Mouse (Mus musculus): ENCODE results near the gene Slc7a5.
A peak's percentile ranks its signal among the peaks of the same experiment; 100 is the strongest.

Gene Slc7a5

DNA sequence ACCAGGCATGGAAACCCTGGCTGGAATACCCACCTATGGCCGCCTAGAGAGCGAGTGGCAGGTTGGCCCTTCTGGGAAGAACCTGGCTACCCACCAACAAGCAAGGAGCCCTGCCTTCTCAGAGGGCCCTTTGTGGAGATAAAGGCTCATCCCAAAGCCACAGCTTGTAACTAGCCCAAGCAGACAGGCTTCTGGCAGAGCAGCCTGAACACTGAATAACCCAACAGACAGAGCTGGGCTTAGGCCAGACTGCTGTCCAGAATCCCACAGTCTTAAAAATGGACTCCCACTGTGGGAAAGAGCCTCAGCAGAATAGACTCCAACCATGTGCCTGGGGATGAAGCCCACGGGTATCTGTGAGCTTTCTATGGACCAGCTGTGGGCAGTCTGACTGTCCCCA is 23.3 kb downstream of the Slc7a5 start:
- no peak for DNase-seq (ENCODE audit: low spot score)

DNA sequence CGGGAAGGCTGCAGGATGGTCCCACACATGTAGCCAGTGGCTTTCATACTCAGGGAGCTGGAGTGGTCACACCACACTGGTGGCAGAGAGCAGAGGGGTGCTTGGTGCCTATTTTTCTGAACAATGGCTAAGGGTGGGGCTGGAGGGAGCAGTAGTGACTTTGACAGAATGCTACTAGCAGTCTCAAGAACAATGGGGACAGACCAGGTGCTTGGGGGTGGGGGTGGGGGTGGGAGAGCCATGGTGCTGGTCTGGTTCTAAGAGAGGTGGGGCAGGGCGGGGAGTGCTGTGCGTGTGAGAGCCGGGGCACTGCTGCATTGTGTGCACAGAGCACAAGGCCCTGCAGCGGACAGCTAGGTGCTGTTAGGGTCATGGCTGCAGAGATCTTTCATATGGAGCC is 25.6 kb downstream of the Slc7a5 start:
- no peak for DNase-seq (ENCODE audit: low spot score)

DNA sequence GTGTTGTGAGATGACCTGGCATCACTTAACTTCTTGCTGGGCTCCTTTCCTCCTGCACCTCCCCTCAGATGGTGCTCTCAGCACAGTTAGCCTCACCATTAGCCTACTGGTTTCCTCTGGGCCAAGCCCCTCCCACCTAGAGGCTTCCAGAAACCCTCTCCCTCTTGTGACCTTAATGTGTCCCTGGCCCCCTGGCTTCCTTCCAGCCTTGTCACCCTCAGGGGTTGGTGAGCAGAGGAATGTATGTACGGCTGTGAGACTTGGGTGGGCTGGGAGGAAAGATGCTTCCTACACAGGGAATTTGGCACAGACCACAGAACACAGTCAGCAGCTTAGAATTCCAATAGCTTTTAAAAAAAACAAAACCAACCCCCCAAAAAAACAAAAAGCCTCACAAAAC is 26.7 kb downstream of the Slc7a5 start:
- no peak for DNase-seq (ENCODE audit: low spot score)

DNA sequence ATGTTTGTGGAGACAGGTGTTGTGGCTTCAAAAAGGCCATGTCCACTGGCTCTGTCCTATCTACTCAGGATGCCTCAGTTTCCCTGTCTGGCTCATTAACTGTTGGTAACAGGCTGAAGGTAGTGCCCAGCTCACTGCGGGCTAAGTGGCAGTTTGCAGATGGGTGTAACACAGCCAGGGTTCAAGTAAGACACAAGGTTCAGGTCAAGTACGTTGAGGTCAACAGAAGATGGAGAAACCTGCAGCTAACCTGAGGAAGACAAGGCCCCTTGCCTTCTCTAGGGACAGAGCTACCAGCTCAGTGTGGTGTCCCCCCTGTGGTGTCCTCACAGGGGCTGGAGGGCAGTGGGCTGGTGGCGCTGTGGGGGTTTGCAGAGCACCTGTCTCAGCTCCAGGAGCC is 27.8 kb downstream of the Slc7a5 start:
- no peak for DNase-seq (ENCODE audit: low spot score)

DNA sequence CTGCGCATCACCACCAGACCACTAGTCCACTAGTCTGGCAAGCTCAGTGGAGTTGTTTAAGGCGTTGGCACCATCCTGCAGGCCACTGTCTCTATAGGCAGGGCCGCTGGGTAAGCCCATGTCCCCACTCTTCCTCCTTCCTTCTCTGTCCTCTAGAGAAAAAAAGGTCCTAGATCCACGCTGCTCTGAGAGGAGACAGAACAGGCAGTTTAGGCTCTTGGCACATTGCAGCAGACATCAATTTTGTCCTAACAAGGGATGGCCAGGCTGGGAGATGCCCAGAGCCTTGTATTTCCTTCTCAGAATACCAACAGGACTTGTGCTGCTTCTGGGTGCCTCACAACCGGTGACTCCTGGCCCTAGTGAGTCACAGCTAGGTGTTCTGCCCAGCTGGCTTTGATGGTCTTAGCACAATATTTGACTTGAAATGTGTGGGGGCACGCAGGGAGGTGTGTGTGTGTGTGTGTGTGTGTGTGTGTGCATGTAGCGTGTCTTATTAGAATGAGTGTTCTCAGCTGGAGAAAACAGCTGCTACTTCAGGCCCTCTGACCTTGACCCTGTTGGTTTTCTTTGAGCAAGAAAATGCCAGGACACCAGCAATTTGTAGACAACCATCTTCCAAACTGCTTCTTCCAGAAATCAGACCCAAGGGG is 29.5 kb downstream of the Slc7a5 start:
- no peak for DNase-seq (ENCODE audit: low spot score)

DNA sequence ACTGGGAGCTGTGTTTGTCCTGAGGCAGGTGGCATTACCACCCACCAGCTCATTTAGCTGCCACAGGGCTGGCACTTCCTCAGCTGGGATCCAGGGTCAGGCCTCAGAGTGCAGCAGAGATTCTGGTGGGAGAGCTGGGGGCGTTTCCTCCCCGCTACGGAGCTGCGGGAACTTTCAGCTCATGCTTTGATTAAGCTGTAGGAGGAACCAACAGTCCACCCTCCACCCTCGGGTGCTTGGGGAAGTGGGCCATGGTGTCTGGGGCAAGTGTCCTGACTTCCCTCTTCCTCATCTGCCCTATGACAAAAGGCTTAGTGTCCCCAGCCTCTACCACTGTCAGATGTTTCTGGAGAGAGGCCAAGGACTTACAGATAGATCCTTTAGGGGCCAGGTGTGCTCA is 30.3 kb downstream of the Slc7a5 start:
- no peak for DNase-seq (ENCODE audit: low spot score)

DNA sequence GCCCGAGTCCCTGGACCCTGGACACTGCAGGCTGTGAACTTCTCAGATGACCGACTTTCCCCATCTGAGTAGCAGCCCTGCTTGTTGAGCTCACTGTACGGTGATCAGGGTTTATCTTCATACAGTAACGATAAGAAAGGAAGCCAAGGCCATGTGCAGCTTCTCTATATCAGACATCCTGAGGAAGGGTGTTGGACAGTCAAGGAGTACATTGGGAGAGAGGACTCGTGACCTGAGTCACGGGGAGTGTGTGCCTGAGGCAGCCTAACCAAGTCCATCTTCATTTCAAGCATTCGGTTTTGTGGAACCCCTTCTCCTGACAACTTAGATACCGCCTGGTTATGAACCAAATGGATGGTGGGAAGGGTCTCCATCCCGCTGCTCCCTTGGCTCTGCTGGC is 32.0 kb downstream of the Slc7a5 start:
- DNase-seq (ENCODE audit: low spot score), result no peak

DNA sequence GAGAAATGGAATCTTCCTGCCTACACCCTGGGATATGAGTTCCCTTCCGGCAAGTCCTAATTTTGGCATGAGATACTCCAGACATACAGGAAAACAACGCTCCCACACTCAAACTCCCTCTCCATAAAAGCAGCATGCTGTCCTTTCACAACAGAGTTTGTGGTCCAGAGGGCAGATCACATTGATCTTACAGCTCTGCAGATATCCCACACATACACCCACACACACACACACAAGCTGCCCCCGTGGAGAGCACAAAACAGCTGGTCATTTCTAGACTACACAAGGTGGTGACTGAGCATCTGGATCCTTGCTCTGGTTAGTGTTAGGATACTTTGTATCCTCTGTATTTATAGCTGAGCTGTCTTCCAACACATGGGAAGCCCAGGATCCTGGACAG is 32.4 kb downstream of the Slc7a5 start:
- DNase-seq (ENCODE audit: low spot score), result no peak

DNA sequence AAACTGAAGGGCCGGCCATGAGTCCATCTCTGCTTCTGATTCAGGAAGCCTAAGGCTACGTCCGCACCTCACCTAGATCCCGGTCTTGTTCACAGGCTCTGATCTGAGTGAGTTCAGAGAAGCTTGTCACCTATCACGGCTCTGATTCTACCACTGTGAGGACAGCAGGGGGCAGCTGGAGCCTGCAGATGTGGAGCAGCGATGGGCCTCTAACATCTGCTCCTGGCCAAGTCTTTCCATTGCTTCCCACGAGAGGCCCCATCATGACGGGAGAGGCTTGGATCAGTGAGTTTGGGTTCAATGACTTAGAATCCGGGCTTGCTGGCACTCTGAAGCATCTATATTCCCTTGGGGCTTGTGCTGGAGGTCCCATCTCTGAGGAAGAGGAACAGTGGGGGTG is 33.5 kb downstream of the Slc7a5 start:
- no peak for DNase-seq (ENCODE audit: low spot score)

DNA sequence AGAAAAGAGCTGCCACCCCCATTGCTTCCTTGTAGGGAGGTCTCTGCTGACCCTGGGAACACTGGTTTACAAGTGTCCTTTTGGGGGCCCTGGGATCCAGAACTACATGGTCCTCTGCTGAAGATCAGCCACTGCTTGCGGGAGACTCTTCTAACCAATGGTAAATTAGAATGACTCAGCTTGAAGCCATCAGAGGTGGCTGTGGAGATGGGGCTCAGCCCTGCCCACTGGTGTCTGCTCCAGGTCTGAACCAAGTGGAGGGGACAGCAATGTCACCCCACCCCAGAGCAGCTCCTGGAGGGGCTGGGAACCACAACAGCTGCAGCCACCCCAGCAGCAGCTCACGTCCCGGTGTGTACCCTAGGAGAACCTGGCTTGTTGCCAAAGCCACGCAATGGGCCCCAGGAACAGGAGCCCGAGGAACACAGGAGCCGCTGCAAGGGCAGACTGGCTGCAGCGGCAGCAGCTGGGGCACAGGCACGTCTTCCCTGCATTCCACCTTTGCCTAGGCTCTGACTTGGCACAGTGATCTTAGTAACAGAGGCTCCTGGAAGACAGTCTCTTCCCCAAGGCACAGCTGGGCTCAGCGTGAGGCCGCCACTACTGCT is 35.6 kb downstream of the Slc7a5 start:
- no peak for DNase-seq (ENCODE audit: low spot score)

DNA sequence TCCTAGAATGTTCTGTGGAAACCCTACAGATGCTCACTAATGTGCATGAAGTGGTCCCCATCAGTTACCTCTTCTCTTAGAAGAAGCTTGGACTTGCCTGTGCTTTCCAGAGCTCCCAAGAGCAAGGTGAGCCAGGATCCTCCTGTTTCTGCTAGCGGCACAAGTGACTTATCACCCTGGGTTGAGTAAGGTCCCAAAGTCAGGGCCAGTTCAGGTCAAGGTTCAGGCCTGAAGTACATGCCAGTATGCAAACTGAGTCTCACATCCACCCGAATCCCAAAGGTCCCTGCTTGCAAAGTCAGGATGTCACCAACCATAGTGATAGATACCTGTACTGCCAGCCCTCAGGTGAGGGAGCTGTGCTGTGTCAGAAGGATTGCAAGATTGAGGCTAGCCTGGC is 37.3 kb downstream of the Slc7a5 start:
- DNase-seq (ENCODE audit: low spot score), result no peak

DNA sequence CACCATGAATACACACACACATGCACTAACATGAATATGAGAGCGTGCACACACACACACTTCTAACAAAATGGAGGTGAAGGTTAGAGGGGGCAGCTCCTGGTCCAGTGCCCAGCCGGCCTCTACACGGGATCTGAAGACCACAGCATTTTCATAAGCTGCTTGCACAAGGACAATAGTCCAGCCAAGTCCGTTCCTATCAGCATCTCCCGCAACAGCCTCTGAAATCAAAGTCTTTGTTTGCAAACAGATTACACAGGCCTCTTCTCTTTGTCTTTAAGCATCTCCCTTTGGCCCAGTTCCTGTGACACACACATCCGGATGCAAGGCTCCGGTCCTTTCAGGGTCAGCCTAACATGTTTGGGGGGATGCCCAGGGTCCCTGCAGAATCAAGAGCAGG is 38.6 kb downstream of the Slc7a5 start:
- DNase-seq (ENCODE audit: low spot score), result no peak

DNA sequence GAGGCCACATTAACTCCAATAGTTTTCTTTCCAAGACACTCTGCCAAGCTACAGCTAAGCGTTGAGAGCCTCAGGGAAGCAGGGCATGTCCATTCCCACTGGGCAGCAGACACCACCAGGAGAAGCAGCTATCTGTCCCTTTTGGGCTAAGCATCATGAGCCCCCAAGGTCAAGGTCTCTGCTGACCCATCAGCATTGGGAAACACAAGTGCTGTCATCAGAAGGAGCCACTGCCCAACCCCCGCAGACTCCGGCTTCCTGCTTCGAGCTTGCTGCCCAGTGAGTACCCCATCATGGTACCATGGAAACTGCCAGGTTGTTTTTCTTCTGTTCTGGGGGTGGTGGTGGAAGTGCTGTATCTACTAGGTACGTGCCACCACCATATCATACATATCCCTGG is 39.3 kb downstream of the Slc7a5 start:
- DNase-seq (ENCODE audit: low spot score), result no peak

DNA sequence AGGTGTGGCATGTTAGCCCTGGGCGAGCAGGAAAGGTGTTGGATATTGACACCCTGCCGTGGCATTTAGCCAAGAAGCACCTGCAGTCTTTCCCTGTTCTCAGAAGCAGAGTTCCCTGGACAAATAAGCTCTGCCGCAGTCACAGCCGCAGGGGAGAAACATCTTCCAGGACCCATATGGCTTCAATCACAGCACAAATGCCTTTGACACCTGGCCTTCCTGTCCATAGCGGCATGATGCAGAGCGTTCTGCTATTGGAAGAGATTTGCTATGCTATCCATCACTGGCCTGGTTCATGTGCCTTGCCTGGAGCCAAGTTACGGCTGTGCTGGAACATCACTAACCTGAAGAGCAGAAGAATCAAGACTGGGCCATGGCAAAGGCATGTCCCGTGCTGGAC is 42.1 kb downstream of the Slc7a5 start:
- DNase-seq (ENCODE audit: low spot score), result no peak

DNA sequence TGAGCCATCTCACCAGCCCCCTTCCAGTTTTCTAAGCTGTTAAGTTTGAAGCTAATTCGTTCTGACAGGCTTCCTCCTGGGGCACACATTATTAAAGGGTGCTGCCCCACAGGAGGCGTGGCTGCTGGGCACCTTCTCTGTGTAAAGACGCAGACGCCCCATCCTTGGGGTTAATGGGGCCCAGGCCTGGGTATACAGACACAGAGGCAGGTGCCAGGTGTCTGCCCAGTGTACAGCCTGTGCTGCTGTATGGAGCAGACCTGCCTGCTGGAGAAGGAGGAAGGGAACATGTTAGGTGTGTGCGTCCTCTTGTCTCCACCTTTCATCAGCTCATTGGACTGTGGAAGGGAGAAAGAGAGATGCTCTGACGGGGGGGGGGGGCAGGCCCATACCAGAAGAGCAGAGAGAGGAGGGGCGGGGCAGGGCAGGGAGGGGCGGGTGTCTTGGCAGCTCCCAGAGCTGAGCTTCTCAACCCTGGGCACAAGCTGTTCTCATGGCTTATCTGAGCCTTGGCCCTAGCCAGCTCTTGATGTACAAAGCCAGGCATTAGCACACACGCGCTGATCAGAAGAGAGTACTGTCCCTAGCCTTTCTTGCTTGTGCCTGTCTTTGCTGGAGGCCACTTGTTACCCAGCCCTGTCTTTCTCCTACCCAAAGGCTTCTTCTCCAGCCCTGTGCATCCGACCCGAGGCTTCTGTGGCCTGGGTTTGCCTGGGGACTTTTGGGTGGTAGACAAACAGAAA is 45.5 kb downstream of the Slc7a5 start:
- no peak for DNase-seq (ENCODE audit: low spot score)

DNA sequence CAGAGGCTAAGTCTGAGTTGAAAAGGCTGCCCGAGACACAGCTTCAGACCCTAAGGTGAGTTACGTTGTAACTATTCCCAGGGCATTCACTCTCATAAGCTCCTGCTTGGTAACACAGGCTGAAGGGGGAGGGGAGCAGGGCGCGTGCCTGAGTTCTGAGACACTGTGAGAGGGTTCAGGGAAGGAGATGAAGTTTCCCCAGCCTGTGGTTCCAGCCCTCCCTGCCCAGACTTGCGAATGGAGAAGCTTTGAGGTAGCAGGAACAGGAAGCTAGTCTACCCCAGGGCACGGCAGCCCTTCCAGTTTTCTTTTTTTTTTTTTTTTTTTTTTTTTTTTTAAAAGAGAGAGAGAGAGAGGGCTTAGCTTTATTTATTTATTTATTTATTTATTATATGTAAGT is 46.2 kb downstream of the Slc7a5 start:
- no peak for DNase-seq (ENCODE audit: low spot score)

DNA sequence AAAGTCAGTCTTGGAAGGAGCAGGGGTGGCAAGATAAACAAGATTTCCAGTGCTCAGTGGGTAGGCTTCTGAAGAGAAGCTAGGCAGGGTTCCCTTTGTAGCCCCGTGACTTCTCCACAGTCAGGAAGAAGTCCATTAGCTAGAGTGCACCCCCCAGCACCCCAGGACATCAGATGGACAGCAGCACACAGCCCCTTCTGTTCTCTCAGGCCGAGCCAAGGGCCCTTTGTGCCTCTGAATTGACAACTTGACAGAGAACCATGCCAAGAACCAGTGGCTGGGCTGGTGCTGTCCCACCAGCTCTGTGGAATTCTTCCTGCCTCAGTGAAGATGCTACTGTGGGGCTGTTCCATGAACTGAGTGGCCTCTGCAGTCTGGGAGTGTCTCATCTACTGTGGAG is 49.7 kb downstream of the Slc7a5 start:
- DNase-seq (ENCODE audit: low spot score), result no peak

DNA sequence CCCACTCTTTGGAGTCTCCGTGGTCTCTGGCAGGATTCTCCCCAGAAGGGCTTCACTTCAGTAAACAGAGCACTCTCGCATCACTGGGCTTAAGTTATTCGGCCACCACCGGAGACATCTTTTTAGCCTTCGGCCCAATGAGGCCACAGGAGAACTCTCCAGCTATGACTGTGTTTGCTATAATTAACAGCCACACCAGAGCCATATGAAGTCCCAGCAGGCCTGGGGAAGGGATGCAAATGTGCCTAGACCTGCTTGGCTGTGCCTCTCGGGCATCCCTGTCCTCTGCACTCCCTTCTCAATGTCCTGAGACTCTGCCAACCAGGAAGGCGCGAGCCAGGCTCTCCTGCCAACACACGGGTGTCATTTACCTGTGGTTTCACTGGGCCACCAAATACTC is 50.2 kb downstream of the Slc7a5 start:
- DNase-seq (ENCODE audit: low spot score), result no peak

DNA sequence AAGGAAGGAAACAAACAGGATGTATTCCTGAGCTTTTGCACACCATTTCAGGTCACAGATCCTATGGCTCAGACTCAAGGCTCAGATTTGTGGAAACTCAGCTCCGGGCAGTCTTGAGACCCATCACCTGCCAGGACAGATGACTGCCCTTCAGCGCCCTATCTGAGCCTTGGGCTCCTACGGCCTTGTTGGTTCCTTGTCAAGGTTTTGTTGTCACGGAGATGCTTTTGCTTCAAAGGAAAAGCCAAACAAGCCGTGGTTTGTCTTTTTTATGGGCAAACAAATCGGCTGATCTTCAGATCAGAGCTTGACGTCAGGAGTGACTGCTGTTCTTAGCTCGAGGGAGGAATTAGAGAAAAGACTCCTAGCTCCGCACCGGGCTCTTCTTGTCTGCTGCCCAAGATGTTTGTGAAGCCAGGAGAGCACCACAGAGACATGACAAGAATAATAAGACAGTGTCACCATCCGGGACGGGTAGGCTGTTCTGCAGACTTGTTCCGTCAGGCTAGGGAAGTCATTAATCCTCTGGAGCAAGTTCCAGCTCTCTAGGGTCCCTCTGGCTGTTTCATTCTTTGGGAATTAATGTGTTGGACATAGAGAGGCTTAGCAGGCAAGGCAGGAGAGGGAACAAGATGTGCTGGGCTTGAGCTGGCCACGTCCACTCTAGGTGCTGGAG is 51.3 kb downstream of the Slc7a5 start:
- no peak for DNase-seq (ENCODE audit: low spot score)

DNA sequence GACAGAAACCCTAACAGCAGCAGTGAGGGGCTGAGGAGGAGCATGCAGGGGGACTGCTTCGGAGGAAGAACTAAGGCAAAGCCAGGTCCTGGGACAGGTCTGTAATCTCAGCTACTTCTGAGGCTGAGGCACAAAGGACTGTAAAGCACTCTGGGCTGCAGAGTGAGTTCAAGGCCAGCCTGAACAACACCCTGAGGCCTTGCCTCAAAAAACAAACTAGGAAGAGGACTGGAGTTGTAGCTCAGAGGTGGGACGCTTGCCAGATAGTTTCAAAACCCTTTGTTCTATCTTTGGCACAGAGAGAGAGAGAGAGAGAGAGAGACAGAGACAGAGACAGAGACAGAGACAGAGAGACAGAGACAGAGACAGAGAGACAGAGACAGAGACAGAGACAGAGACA is 53.9 kb downstream of the Slc7a5 start:
- no peak for DNase-seq (ENCODE audit: low spot score)

DNA sequence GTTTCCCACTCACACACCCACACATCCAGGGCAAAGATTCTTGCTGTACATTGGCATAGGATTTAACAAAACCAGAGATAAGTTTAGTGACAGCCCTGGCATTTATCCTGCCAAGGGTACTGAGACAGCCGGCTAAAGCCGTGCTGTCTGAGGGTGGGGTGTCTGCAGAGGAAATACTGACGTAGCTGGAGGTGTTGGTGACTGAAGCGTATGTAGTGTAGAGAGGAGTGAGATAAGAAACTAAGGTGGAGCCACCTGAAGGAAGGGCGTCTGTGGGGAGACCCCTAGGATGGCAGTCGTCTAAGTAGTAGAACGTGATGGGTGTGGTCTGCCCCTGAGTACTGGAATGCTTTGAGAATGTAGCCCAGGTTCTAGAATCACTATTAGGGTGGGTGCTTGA is 55.0 kb downstream of the Slc7a5 start:
- no peak for DNase-seq (ENCODE audit: low spot score)

DNA sequence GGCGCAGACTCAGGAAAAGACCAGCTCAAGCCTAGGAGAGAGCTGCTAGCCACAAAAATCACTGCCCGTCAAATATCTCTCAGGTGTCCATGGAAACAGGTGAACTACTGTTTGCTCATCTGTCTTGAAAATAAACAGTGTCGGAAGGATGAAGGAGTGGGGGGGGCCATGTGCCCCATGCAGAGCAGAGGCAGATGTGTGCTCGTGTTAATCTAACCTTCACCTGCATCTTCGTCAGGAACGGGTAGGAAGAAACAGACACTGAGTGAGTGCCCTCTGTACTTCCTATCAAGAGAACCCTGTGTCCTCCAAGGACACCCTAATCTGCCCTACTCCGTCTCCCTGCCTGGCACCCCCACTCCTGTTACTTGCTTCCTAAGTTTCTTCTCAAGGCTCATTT is 55.8 kb downstream of the Slc7a5 start:
- DNase-seq (ENCODE audit: low spot score), result no peak

DNA sequence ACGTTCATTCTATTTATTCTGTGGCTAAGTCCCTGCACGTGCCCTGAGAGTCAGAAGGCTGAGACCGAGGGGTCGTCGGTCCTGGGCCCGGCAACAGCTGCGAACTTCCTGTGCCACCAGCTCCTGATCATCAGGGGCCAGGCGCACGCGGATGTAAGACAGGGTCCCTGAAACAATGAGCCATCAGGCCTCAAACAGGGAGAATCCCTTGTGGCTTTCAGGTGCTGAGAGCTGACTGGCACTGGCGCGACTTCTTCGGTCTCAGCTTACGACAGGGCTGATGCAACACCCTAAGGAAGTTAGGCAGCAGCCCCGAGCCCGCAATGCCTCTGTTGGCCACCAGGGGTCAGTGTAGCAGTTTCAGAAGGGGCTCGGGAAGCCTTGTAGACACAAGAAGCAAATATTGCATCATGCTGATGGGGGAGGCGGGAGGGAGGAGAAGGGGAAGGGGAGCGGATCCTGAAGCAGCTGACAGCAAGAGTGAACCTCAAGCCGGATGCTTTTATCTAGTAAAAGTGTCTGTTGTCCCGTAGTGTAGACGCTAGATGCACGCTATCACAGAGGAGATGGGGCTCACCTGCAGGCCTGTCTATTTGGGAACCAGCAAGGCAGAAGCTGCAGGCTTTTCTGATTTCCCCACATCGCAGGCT is 56.5 kb downstream of the Slc7a5 start:
- peak; percentile 98 for DNase-seq (ENCODE audit: low spot score)

All from layer of hippocampus, adult 11-12 months (tissue).